Mouse (Mus musculus): ENCODE measurements around the gene Gm33543. TPM values are rescaled to one million over a fixed set of nuclear protein-coding genes. Genes with fewer than 3 reads are reported as not detected.
A peak's percentile ranks its signal among the peaks of the same experiment; 100 is the strongest.

Gene Gm33543
- polyA plus RNA-seq (2017; shearing (Covaris generic)), result not detected

DNA sequence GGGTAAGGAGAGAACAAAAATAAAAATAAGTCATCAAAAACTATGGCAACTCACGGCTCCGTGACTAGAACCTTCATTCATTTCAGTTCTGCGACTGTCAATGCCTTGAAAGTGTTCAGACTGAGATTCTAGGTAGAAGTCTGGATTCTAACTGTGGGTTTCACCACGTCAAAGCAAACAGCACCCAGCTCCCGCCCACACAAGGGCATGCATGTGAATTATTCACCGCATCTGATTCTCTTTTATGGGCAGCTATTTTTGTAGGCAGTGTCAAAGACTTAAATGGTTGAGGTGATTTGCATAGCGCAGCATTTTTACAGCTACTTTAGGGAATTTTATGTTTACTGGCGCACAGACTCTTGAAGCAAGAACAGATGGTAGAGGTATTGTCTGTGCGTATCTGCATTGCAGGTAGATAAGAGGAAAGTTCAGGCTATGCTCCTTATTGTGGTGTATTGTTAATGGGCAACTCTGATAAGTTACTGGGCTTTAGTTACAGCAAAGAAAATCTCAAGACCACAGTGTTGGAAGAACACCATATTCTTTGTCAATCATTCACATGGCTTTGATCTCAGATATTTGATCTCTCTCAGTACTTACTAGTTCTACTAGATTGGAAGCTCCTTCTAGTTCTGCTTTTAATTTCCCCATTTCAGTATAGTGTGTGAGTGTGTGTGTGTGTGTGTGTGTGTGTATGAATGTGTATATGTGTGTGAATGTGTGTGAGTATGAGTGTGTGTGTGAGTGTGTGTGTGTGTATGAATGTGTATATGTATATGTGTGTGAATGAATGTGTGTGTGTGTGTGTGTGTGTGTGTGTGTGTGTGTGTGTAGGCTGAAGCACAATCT lies at the start of gene Gm33543:
TSS of gene Gm33543 (minus strand) at position 142 of the 849 bp plus-strand sequence.
- peak; percentile 84 for ATAC-seq

DNA sequence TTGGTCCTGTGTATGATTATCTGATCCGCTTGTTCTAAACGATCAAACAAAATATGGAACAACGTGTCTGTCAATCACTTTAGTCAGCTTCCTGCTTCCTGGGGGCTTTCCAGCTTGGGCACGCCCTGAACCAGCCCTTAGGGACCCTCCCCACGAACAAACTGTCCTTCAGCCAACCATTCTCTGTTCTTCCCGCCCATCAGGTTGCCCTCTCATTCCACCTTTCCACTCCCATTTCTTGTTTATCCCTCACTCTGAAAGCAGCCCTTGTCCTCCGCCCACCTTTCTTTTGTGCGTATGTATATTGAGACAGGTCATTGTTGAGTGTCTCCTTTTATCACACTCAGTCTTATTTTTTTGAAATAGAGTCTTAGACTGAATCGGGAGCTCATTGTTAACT lies 49.4 kb upstream of the Gm33543 start:
- no peak for ATAC-seq

DNA sequence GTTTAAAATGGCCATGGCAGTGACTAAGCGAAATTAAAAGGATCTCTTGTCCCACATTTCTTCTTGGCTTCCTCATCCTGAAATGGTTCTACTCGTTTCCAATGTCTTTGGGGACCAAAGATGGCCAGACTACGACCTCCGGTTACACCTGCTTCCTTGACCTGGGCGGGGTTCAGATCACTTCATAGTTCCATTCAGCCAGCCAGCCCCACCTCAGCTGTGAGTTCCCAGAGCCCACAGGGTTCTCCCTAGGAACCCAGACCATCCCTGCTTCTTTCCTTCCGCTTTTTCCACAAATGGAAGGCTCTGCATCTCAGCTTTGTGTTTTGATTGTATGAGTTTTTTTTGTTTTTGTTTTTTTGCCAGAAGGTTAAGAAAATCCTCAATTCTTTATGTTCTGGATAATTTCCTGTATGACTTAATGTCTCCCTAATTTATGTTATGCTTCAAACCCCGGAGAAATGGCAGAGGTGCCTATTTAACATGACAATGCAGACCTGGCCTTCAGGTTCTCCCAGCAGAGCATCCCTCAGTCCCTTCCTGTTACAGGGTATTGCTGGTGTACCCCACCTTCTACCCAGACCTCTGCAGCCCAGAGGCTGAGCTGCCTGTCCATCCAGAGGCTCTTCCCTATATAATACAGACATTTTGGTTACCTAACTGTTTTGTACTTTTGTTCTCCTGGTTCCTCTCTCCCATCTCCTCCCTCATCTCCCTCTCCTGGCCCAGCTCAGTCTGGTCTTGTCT lies 48.7 kb upstream of the Gm33543 start:
- ATAC-seq, result no peak

DNA sequence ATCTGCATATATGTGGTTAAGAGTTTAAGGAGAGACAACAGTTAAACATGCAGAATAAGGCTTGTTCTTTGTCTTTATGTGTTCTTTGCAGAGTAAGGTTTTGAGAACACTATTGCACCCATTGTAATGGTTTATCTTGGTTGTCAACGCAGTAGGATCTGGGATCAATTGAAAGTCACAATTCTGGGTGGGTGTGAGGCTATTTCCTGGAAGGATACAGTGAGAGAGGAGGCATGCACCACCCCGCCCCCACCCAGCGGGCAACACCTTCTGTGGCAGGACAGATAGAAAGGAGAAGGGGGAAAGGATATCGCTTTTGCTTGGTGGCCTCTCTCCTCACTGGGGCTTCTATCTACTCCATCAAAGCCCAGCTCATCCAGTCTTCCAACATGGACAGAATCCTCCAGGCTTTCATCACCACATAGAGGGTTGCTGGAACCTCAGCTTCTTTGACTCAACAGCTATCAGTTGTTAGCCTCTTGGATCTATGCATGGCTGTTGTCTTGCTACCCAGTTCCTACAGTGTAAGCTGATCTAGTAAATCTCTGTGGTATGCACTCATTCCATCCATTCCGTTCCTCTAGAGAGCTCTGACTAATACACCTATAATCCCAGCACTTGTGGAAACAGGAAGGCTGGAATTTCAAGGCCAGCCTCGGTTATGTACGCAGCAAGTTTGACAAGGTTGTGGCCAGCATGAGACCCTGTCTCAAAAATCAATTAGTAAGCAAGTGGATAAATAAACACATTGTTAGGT lies 41.2 kb upstream of the Gm33543 start:
- ATAC-seq, result no peak

DNA sequence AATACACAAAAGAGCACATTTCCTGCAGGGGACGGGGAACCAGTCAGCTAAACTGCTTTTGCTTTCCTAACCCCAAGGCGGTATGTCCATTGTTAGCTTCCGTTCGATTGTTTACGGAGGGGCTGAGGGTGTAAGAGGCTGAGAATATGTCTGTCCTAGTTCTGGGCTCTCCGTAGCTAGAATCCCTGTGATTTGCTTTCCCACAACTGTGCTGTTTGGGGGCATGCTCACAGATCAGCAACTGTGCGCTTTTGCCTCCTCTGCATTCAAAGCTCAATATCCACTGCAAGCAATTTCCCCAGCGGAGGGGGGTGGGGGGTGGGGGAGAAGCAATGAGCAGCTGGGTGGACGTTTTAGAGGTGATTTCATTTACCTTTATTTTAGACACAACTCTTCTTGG lies 39.3 kb upstream of the Gm33543 start:
- ATAC-seq, result no peak

DNA sequence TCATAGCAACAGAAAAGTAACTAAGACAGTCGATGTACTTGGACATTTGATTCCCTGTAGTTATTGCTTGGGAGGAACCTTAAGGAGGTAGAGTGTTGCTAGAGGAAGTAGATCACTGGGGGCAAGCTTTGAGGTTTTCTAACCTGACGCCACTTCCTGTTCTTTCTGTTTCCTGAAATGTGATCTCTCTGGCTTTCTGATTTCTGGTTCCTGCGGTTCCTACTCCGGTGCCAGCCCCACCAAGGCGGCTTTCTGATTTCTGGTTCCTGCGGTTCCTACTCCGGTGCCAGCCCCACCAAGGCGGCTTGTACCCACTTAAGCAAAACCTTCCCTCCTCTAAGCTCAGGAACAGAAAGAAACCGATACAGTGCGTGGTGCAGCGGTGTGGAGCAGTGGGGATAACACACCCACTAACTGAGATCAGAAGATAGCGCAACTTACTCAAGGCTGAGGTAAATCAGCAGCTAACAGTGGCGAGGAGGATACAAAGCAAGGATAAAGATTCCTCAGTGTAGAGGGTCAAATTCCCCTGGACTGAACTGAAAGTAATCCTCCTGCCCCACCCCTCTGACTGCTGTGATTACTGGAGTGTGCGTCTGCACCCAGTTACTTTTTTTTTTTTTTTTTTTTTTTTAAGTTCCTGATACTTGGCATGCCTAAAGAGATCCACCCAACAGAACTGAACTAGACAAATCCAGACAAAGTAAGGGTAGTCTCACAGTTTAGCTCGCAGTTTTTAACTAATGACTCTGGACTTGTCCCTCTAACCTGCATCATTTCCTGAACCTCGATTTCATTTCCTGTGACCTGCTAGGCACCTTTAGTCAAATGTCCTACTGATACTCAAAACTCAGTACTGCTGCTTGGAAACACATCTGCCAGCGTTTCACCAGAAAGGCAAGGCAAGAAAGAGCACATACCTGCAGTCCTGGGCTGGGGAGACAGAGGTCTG lies 37.5 kb upstream of the Gm33543 start:
- peak; percentile 93 for ATAC-seq

DNA sequence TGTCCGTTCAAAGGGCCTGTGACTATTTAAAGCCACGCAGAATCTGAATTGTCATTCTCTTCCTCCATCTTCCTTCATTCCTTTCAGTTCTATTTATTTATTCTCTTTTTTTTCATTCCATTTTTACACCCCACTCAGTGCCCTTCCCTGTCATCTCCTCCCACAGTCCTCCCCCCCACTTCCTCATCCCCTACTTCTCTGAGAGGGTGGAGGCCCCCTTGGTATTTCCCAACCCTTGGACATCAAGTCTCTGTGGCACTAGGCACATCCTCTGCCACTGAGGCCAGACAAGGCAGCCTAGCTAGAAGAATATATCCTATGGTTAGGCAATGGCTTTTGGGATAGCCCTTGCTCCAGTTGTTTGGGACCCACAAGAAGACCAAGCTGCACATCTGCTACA lies 28.1 kb upstream of the Gm33543 start:
- no peak for ATAC-seq

DNA sequence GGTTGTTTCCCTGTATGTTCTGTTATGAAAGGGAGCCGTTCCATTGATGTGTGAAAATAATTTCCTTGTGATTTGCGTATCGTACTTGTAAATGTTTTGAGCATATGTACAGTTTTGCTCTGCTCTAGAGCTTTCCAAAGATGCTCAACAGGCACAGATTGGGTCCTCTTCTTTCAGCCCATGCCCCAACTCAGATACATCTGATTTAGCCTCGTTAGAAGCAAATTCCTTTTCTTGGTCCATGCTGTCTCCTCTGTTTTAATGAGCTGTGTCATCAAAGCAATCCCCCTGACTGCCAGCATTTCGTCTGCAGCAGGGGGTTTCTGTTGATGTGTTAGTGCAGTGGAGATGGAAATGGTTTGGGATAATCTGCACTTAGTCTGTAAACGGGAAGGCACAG lies 25.6 kb upstream of the Gm33543 start:
- no peak for ATAC-seq

DNA sequence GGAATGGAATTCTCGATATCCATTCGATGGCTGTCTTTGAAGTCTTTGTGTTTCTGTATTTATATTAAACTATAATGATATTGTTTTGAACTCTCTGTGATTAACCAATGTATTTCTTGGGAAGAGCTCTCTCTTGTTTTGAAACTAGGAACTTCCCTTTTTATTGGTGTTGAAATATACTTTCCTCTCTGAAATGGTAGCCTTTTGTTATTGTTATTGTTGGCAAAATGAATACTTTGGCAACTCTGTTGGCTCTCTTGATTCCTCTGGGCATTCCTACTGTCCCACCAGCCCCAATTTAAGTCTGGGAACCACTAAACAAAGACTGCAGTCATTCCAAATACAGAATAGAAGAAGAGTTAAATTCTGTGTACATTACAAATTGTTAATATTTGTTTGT lies 24.9 kb upstream of the Gm33543 start:
- ATAC-seq, result no peak

DNA sequence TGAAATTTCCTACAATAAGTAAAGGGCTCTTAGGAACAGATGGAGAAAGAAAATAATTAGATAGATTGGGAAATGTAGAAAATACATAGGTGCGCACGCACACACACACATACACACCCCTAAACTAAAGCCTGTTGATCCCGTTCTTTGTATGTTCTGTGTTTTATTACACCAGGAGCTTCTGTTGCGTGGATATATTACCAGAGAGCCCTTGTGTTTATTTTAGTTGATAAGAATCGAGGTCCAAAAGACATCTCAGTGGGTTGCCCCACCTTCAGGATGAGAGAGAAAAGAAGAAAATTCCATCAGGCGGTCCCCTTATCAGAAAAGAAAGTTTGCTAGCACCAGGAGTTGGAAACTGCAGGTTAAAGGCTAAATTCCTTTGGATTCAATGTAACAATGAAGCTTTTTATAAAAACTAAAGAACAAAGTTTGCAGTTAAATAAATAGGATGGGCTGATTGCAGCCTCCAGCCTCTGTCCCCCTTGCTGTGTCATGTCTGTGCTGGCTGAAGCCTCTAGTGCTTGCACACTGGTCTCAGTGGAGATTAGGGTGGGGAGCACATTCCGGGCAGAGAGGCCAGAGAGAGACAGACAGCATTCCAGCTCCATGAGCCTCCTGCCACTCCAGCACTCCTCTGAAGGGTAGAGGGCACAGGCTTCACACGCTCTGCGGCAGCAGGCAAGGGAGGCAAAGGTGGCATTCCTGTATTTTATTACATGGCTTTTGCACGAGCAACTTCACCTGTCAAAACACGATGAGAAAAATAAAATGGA lies 21.8 kb upstream of the Gm33543 start:
- ATAC-seq, result no peak

DNA sequence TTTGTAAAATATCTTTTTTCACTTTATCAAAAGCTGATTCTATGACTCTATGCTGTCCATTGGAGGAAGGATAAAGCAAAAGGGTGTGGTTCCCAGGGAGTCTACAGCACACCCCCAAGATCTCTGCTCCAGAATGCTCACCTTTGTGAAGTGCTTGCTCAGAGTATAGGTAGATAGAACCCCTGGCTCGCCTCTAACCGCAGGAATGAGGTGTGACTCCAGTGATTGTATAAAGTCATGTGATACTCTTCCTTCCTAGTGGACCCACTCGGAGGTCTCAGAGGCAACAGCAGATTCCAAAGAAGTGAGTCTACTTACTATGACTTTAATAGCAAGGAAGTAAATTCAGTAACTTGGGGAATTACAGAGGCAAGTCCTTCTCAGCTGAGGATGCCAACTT lies 19.9 kb upstream of the Gm33543 start:
- ATAC-seq, result no peak

DNA sequence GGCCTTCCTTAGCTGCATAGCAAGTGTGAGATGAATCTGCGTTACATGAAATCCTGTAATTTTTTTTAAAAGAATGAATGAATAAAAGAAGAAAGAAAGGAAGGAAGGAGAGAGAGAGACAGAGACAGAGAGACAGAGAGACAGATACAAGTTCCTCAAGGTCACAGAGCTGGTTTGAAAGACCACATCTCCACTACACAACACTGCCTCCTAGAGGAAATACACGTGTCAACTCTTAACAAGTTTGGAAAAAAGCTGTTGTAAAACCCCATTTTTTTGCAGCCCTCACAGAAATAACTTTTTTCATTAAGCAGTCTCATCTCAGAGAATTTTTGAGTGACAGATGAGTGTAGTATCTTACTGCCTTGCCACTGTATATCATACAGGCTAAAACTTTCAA lies 15.4 kb upstream of the Gm33543 start:
- ATAC-seq, result peak; percentile 83

DNA sequence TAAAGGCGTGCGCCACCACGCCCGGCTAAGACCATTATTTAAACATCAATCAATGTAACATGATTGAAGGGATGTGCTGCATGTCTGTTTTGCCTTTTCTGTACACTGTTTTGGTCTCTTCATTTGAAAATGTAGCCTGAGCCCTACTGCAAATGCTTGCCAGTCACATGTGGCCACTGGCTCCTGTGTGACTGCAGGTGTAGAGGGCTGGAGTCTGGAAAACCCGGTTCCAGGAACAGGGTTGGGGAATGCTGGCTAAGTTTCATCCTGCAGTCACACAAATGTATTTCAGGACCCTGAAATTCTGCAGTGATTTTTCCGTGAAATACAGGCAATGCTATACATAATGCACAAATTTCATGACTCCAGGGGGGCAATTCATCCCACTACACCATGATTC lies 12.7 kb upstream of the Gm33543 start:
- ATAC-seq, result no peak

DNA sequence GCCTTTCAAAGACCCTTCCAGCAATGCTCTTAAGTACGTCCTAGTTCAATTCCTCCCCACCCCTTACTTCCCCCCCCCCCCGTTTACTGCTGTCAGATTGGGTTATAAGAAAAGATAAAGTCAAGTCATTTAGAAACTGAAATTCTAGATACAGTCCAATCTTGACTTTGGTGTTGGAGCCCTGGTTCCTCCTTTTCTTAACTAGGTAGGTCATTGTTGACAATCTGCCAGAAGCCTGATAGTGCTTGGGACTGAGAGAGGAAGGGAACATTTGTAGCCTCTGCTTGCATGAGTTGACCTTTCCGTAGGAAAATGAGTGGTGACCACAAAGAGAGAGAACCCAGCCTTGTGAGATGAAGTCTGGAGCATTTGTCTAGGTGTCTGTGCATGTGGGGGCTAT lies 7.8 kb upstream of the Gm33543 start:
- no peak for ATAC-seq

DNA sequence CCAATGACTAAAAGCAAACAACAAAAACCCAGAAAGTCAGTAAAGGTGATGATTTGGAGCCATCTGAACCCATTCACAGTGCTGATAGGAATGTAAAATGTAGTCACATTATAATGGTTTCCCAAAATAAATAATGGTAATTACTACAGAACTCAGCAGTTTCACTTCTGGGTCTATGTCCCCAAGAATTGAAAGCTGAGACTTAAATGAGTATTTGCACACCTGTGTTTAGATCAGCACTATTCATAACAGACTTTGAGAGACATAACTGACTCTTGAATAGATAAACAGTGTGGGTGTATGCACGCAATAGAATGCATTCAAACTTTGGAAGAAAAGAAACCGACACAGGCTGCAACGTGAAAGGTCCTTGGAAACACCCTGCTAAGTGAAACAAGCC lies 4.0 kb upstream of the Gm33543 start:
- ATAC-seq, result no peak

DNA sequence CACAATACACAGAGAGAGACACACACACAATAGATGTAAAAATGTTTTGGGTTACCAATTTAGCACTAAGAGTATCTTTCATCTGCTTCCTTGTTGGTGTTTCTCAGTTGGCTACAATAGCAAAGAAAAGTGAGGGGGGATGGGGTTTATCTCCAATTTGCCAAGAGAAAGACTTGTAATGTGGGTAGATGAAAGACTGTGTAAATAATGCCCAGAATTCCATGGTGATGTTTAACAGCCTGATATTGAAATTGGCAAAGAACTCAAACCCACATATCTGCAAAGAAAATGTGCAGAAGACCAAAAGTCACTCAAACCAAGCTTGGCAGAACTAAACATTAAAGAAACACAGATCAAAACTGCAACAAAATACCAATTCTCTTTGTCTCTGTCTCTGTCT lies 3.6 kb upstream of the Gm33543 start:
- no peak for ATAC-seq

DNA sequence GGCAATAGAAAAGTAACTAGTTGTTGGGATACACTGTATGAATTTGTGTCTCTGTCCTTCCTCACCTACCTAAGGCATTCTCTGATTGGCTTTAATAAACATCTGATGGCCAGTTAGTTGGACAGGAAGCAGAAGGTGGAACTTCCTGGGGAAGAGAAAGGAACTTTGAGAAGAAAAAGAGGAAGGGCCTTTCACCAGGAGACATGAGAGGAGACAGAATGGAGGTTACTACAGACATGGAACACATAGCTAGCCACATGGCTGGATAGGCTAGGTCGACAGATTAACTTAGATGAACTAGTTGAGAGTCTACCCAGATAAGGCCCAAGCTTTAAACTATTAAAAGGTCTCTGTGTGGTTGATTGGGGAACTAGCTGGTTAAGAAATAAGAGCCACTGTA lies 1.1 kb upstream of the Gm33543 start:
- ATAC-seq, result no peak

DNA sequence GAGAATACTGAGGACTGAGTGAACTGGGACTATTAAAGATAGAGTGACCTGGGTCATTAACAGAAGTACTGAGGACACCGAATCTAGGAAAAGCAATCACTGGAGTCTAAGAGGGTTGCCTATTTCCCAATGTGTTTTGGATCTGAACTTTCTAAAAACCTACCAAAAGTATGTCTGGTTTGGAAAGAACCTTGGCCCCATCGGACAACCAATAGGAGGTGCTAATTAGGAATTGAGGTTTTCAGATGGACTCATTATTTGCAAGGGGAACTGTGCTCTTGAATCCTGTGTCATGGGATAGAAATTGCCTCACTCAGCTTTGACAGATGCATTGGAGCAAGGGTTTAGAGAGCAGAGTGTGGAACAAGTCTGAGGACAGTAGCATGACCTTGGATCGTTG lies 1.5 kb downstream of the Gm33543 start:
- ATAC-seq, result no peak

DNA sequence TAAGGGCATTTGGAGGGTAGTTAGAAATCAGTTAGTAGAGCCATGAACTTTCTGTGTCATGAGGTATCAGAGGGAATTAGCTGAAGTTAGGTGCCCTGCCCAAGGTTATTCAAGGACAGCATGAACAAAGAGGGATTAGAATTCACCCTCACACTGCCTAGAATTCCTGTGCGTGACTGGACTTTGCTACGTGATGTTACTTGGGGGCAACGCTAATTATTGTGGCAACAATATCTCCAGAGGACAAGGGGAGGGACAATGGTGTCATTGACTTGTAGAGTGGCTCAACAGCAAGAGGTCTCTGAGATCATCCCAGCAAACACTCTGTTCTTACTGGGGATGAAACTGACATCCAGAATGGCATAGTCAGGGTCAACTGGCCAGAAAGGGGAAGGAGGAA lies 2.9 kb downstream of the Gm33543 start:
- ATAC-seq, result no peak

DNA sequence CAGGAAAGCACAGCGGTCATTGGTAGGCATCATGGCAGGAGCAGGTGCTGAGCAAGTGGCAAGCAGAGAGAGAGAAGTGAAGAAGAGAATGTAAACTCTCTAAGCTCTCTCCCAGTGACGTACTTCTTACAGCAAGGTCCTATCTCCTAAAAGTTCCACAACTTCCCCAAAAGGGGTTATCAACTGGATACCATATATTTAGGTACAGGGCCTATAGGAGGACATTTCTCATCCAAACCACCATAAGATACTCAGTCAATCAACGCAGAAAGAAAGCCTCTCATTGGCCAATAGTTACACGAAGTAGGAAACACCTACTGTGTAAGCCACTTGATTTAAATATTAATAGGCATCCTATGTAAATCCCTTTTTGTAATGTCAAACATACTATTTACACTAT lies 3.7 kb downstream of the Gm33543 start:
- no peak for ATAC-seq

DNA sequence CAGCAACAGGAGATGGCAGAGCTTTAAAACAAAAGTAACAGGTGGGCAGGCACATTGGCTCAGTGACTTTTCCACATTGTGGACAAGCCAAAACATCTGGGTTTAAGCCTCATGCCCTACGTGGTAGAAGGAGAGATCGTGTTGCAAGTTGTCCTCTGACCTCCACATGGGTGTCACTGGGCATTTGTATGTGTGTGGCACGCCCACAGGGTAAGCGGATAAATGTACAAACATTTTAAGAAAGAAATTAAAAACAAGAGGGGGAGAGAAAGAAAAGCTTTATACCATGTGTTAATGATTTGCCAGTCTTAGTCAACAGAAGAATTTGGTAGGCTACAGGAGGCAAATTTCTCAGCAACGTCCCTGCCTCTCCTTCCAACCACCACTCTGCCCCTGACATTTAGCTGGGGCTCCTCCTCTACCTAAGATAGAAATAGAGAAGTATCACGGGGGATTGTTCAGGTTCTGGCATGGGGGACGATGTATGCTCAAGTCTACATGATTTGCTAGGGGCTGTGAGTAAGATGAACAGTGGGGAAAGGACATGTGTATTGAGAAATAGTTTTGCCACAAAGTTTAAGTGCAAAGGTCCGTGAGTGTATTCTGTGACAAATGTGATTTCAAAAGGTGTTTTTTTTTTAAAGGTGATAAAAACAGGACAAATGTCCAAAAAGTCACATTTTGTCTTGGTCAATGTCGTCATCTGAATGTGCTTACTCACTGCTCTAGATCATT lies 6.0 kb downstream of the Gm33543 start:
- ATAC-seq, result no peak

All from inflammation-experienced regulatory T-cells, adult 6 months (primary cell).